Mouse (Mus musculus) lung, embryonic 14.5 days (tissue): Measurements from ENCODE around the gene Sufu. TPM values are rescaled to one million over a fixed set of nuclear protein-coding genes. Genes with fewer than 3 reads are reported as not detected.

Experiments used
- ATAC-seq: fragments of 200-750 bp; cut with Nextera tagmentation; 2 replicates; pipeline ENCODE4 v1.8.0; 2017; ENCODE audit warnings: mild to moderate bottlenecking, moderate TSS enrichment, moderate library complexity; ENCODE audit not compliant: insufficient read depth
- DNase-seq: peaks from one replicate; pipeline ENCODE4 v3.0.0-alpha.2; 2015
- H3K27ac ChIP-seq: fragments of 300-500 bp; sonication (generic); 2 replicates; pipeline ENCODE4 v1.5.1; 2014; ENCODE audit warnings: low read depth, mild to moderate bottlenecking, moderate library complexity
- H3K27me3 ChIP-seq: fragments of 300-500 bp; sonication (generic); 2 replicates; pipeline ENCODE4 v1.6.1; 2014; ENCODE audit warnings: low read length, control low read depth; ENCODE audit not compliant: insufficient read depth
- H3K36me3 ChIP-seq: fragments of 300-500 bp; sonication (generic); 2 replicates; pipeline ENCODE4 v1.6.1; 2014; ENCODE audit warnings: control low read depth; ENCODE audit not compliant: insufficient read depth
- H3K4me1 ChIP-seq: fragments of 300-500 bp; sonication (generic); 2 replicates; pipeline ENCODE4 v1.6.1; 2014; ENCODE audit warnings: antibody characterized with exemption, control low read depth; ENCODE audit not compliant: insufficient read depth
- H3K4me2 ChIP-seq: fragments of 300-500 bp; sonication (generic); 2 replicates; pipeline ENCODE4 v1.6.1; 2014; ENCODE audit warnings: mild to moderate bottlenecking
- H3K4me3 ChIP-seq: fragments of 300-500 bp; sonication (generic); 2 replicates; pipeline ENCODE4 v1.5.1; 2014; ENCODE audit warnings: low read depth, low read length
- H3K9ac ChIP-seq: fragments of 300-500 bp; sonication (generic); 2 replicates; pipeline ENCODE4 v1.6.1; 2014
- H3K9me3 ChIP-seq: fragments of 300-500 bp; sonication (generic); 2 replicates; pipeline ENCODE4 v1.6.1; 2016; ENCODE audit warnings: low read depth, low read length, control low read depth
- CTCF ChIP-seq: IDR thresholded peaks from 2 replicates; pipeline ENCODE4 v1.5.1; 2016; ENCODE audit warnings: antibody characterized with exemption, low read depth
- WGBS: fragments of 180-500 bp; shearing (Covaris S2); extraction: QIAGEN DNeasy Blood & Tissue Kit; methylation state at CpG from one replicate; pipeline ENCODE4 v1.1.7; 2014; 5-methylcytosine and 5-hydroxymethylcytosine counted together
- polyA plus RNA-seq: library from polyadenylated mRNA; unstranded; fragments of >200 nt; fragmentation: Nextera tagmentation; extraction: Ambion mirVana; gene quantifications from 2 replicates; pipeline ENCODE4 v1.2.1, GENCODE M21; 2014

The Sufu gene
- polyA plus RNA-seq, 1 experiment from 2014 or later, result 47.5 TPM

- H3K9me3 ChIP-seq, result no peaks in the 10 kb centered on the region
- no peaks in the 10 kb centered on the region for H3K27me3 ChIP-seq
- H3K9ac ChIP-seq, result no peak overlapping the region
- ATAC-seq, result no peak
- no peak for TF ChIP-seq CTCF
- H3K4me1 ChIP-seq, result no peaks in the 10 kb centered on the region
- no peak overlapping the region for H3K27ac ChIP-seq
- DNase-seq, result no peak
- 56% methylated on average over 7 of the region's 7 CpGs for WGBS
- 0 out of 2 replicates have a peak, but pooled peaks cover 1% of the 10 kb centered on the region for H3K36me3 ChIP-seq
- no peak overlapping the region for H3K4me2 ChIP-seq
- no peak overlapping the region for H3K4me3 ChIP-seq
Measured at GRCm38 (mm10) chr19:46433712-46434111, 37.0 kb downstream of the Sufu start.

- WGBS, result 52% methylated on average over 9 of the region's 9 CpGs
- ATAC-seq (no peak), DNase-seq (no peak)
- Histone ChIP-seq H3K4me3 (no peak overlapping the region), H3K27me3 (no peaks in the 10 kb centered on the region), H3K9ac (no peak overlapping the region), H3K4me2 (no peak overlapping the region), H3K9me3 (no peaks in the 10 kb centered on the region), H3K27ac (no peak overlapping the region), H3K36me3 (no peaks in the 10 kb centered on the region), H3K4me1 (no peaks in the 10 kb centered on the region)
- TF ChIP-seq CTCF, result no peak
Measured at GRCm38 (mm10) chr19:46434148-46434547, 37.5 kb downstream of the Sufu start.

DNA sequence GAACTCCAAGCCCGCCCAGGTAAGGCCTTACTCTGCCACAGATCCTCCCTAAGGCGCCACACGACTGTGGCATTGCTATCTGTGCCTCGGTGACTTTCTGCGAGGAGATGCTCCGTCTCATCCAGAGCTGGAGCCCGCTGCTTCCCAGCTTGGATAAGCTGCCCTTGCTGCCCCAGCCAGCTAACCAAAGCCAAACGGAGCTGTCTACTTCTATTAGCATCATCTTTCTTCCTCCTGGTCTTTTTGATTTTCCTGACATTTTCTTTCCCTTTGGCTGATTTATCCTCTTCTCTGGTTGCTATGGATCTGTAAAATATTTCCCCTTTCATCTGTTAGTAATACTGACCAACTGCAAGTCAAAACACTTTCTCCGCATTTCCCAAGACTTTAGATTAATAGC, 37.9 kb downstream of the Sufu start:
- ATAC-seq (no peak), DNase-seq (no peak)
- TF ChIP-seq CTCF, result no peak
- H3K27ac ChIP-seq, result no peak overlapping the region
- H3K4me3 ChIP-seq, result no peak overlapping the region
- no peaks in the 10 kb centered on the region for H3K9me3 ChIP-seq
- H3K27me3 ChIP-seq, result no peaks in the 10 kb centered on the region
- no peaks in the 10 kb centered on the region for H3K36me3 ChIP-seq
- WGBS, result 67% methylated on average over 9 of the region's 9 CpGs
- H3K9ac ChIP-seq, result no peak overlapping the region
- no peaks in the 10 kb centered on the region for H3K4me1 ChIP-seq
- H3K4me2 ChIP-seq, result no peak overlapping the region

- Histone ChIP-seq H3K9me3 (no peaks in the 10 kb centered on the region), H3K4me3 (no peak overlapping the region), H3K4me1 (no peaks in the 10 kb centered on the region), H3K27me3 (no peaks in the 10 kb centered on the region), H3K9ac (no peak overlapping the region), H3K36me3 (no peaks in the 10 kb centered on the region), H3K4me2 (no peak overlapping the region), H3K27ac (no peak overlapping the region)
- 14% methylated on average over 7 of the region's 7 CpGs for WGBS
- ATAC-seq, result no peak
- DNase-seq, result no peak
- peak; percentile 64 for TF ChIP-seq CTCF
Measured at GRCm38 (mm10) chr19:46435492-46435891, 38.8 kb downstream of the Sufu start.

- H3K9ac ChIP-seq, result no peak overlapping the region
- no peaks in the 10 kb centered on the region for H3K9me3 ChIP-seq
- TF ChIP-seq CTCF, result no peak
- peak overlapping the region; percentile 14 for H3K27ac ChIP-seq
- H3K4me3 ChIP-seq, result no peak overlapping the region
- DNase-seq (peak; percentile 7), ATAC-seq (no peak)
- no peak overlapping the region for H3K4me2 ChIP-seq
- WGBS, result 43% methylated on average over 6 of the region's 6 CpGs
- no peaks in the 10 kb centered on the region for H3K36me3 ChIP-seq
- peaks cover 10% of the 10 kb centered on the region for H3K4me1 ChIP-seq
- H3K27me3 ChIP-seq, result no peaks in the 10 kb centered on the region
Measured at GRCm38 (mm10) chr19:46443509-46443908, 46.8 kb downstream of the Sufu start.

GRCm38 (mm10) chr19:46444209-46444608, 47.5 kb downstream of the Sufu start:
- peaks cover 10% of the 10 kb centered on the region for H3K4me1 ChIP-seq
- H3K9me3 ChIP-seq, result no peaks in the 10 kb centered on the region
- ATAC-seq, result peak; percentile 71
- H3K4me3 ChIP-seq, result no peak overlapping the region
- H3K9ac ChIP-seq, result no peak overlapping the region
- H3K27me3 ChIP-seq, result no peaks in the 10 kb centered on the region
- peak overlapping the region; percentile 14; the same call in 1 of the 2 replicates for H3K27ac ChIP-seq
- peak; percentile 95 for DNase-seq
- TF ChIP-seq CTCF, result peak; percentile 90
- H3K36me3 ChIP-seq, result no peaks in the 10 kb centered on the region
- WGBS, result 8% methylated on average over 6 of the region's 6 CpGs
- H3K4me2 ChIP-seq, result no peak overlapping the region

GRCm38 (mm10) chr19:46445641-46446040, 48.9 kb downstream of the Sufu start:
- no peak overlapping the region for H3K9ac ChIP-seq

More at GRCm38 (mm10) chr19:46445641-46446040, 48.9 kb downstream of the Sufu start:
- Histone ChIP-seq H3K9me3 (no peaks in the 10 kb centered on the region), H3K36me3 (0 out of 2 replicates have a peak, but pooled peaks cover 3% of the 10 kb centered on the region), H3K4me2 (no peak overlapping the region), H3K27me3 (no peaks in the 10 kb centered on the region), H3K27ac (no peak overlapping the region), H3K4me1 (peaks cover 10% of the 10 kb centered on the region), H3K4me3 (no peak overlapping the region)
- ATAC-seq (0 out of 2 replicates have a peak, but pooled peaks have one; percentile 14), DNase-seq (peak; percentile 52)
- WGBS, result 33% methylated on average over 6 of the region's 6 CpGs
- no peak for TF ChIP-seq CTCF
